Mouse (Mus musculus) layer of hippocampus, adult 9-10 months (tissue): ENCODE data around the gene Katnbl1.

Experiments
- DNase-seq: peaks from one replicate; pipeline ENCODE4 v3.0.0; 2022; ENCODE audit warnings: low spot score

Katnbl1 gene

GRCm38 (mm10) chr2:112378973-112379898 lies at the start of gene Katnbl1:
Katnbl1 (plus strand) TSS chr2:112379211.
- DNase-seq, result peak; percentile 38

GRCm38 (mm10) chr2:112332051-112332898 lies 46.7 kb upstream of the Katnbl1 start:
- no peak for DNase-seq

GRCm38 (mm10) chr2:112337211-112337610 lies 41.8 kb upstream of the Katnbl1 start:
- DNase-seq, result no peak

DNA sequence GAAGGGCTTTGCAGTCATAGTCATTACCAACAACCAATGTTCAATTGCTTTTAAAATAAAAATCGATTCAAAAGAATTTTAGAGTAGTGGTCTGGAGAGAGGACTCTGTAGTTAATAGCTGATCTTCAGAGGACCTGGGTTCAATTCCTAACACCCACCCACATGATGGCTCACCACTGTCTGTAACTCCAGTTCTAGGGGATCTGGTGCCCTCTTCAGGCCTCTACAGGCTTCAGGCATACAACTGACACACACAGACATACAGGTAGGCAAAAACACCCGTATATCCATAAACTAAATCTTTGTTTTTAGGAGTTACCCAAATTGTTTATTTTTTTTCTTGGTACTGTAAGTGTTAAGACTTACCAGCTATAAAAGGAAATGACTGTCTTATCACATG lies 39.3 kb upstream of the Katnbl1 start:
- DNase-seq, result no peak

GRCm38 (mm10) chr2:112341117-112341516 lies 37.9 kb upstream of the Katnbl1 start:
- DNase-seq, result no peak

GRCm38 (mm10) chr2:112348246-112348645 lies 30.8 kb upstream of the Katnbl1 start:
- no peak for DNase-seq

DNA sequence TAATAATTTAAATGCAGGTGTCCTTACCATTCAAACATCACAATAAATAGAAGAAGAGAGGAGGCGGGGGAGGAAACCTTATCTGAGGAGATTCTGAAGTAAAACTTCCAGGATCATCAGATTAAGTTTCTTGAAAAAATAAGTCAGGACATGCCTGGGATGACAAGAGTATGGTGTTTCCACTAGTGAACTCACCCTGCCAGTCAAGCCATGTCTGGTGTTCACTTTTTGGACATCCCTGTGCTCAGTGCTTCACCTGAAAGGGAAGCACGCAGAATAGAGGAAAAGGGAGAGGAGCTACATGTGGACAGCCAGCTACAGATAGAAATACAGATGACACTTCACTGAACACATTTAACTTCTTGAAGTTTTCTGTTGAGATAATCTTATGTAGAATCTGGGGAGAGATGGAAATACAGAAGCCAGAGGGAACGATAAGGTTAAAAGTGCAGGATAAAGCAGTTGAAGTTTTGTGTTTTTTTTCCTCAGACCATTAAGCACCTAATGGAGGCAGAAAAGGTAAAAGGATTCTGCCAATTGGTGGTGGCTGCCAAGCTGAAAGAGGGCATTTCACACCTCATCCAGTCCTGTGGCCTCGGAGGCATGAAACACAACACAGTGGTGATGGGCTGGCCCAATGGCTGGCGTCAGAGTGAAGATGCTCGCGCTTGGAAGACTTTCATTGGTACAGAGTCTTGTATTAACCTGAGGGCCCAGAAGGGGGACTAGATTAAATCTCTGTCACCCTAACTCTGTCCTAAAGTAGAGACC lies 25.1 kb upstream of the Katnbl1 start:
- DNase-seq, result no peak

DNA sequence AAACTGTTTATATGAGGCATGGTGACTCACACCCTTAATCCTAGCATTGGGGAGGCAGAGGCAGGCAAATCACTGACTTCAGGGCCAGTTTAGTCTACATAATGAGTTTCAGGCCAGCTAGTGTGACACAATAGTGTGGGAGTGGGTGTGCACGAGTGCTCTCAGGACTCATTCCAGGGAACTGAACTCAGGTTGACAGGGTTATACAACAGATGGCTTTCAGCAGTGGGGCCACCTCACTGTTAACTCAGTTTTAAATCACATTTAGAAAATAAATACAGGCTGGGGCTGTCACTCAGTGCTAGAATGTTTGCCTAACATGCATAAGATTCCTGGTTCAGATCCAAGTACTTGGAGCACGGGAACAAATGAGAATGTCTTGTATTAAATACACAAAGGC lies 19.4 kb upstream of the Katnbl1 start:
- no peak for DNase-seq

DNA sequence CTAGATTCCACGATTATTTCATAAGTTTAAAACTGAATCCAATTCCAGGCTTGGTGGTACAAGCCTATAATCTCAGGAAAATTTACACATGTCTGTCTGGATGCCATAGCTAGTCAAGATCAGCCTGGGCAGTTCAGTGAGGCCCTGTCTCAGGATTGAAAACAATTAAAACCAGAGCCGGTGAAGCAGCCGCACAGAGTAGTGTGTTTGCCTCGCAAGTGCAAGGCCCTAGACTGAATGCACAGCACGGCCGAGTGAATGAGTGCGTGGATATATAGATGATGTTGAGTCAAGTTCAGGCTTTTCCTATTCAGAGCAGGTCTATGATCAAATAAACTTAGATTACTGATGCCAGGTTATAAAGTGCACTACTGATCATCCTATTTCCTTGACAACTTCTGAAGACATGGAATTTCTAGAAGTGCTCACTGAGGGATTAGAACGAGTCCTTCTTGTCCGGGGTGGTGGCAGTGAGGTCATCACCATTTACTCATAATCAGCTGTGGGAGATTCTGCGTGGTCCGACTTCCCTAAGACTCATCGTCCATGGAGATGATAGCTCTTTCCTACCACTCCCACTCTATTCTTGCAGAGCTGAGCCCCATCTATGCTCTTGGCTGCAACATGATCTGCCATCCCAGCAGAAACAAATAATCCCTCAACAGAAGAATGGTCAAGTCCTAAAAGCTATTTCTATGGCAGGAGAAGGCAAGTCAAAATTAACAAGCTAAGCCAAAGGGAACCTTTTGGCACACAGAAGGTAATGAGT lies 18.8 kb upstream of the Katnbl1 start:
- DNase-seq, result no peak

DNA sequence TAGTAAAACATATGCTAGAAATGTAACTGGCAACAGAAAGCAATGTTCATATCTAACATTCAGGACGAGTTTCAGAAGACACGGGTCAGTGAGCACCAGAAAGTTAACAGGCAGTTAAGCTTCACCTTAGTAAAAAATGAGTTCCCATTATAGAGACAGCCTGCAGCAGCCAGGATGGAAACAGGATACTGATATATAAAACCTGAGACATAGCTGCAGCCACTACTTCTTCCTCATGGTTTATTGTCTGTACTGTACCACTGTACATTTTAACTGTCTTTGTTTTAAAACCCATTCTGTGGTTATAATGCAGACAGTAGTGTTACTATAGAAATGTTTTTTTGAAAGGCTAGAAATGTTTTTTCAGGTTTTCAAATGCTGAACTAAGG lies 18.2 kb upstream of the Katnbl1 start:
- DNase-seq, result no peak

DNA sequence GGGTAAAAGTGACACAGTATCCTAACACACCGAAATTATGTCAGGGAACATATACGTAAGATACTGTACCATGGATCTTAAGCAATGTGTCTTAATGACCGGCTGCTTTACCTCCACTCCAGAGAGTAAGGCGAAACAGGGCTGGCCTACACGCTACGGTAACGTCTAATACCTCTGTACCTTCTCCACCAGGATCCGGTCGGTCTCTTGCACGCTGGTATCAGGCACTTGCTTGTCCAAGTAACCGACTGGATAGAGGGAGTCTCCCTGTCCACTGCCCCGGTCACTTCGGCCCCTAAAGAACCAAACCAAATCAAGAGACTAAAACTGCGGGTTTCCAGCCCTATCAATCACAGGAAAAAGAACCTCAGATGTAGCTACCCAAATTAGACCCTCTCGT lies 11.8 kb upstream of the Katnbl1 start:
- no peak for DNase-seq

DNA sequence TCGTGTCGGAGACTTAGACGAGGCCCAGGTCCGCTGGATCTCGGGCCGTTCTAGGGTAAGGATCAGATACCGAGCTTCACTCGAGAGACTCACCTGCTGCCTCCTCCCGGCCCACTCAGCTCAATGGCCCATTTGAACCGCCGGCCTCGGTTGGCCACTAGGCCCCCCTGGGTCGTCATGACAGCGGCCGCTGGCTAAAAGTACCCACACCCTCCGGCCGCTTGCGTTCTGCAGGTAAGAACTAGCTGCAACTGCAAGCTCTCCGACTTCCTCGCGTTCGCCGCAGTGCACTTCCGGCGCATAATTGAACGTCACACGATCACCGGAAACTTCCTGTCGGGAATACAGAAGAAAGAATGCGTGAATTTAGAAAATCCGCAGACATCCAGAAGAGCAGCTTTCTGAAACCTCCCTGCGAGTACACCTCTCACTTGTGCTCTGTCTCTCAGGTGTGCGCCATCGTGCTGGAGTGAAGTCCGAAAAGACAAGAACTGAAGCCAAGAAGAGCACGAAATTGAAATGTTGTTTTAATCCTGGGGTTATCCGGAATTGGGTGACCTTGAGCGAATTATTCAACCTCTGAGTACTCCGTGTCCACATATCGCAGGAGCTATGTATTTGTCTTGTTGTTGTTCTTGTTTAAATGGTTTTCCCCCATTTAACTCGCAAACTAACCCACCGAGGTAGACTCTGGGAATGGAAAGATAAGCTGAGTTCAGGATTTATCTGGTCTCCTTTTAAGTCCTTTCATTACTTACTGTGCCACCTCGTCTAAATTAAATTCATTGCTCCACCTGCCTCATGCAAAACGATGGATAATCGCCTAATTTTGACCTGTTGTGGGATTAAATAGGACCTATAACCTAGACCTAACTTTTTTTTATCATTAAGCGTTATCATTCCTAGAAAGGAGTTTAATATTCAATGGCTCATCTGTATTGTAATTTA lies 11.0 kb upstream of the Katnbl1 start, which contains the start of gene Emc4:
Emc4 (minus strand) TSS at position 302 of the 948 bp plus-strand sequence.
- peak; percentile 69 for DNase-seq

- DNase-seq, result no peak
These were observed 9.1 kb upstream of the Katnbl1 start for GRCm38 (mm10) chr2:112369941-112370340.

- DNase-seq, result no peak
These were observed 5.9 kb upstream of the Katnbl1 start for GRCm38 (mm10) chr2:112373141-112373540.

DNA sequence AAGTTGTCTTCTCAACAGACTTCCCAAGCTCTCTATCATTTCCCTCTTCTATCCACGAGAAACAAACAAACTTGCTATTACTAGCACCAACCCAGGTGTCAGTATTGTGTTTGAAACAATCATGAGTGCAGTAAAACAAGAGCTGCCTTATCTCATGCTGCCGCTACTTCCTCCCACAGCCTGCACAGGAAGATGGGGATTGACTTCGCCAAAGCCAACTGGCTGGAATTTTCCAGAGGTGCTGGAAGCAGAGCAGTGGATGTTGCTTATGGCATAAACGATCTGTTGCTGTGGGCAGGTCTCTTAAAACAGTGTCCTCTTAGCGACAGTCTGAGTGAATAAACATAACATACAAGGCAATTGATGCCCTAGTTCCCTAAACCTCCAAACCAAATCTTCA lies 4.4 kb upstream of the Katnbl1 start:
- DNase-seq, result no peak

- no peak for DNase-seq
These were observed 1.1 kb downstream of the Katnbl1 start for GRCm38 (mm10) chr2:112380131-112380530.

GRCm38 (mm10) chr2:112381219-112381618 lies 2.2 kb downstream of the Katnbl1 start:
- DNase-seq, result no peak

- DNase-seq, result no peak
These were observed 11.8 kb downstream of the Katnbl1 start for GRCm38 (mm10) chr2:112390843-112391242.

- DNase-seq, result no peak
These were observed 12.5 kb downstream of the Katnbl1 start for GRCm38 (mm10) chr2:112391346-112392000.

DNA sequence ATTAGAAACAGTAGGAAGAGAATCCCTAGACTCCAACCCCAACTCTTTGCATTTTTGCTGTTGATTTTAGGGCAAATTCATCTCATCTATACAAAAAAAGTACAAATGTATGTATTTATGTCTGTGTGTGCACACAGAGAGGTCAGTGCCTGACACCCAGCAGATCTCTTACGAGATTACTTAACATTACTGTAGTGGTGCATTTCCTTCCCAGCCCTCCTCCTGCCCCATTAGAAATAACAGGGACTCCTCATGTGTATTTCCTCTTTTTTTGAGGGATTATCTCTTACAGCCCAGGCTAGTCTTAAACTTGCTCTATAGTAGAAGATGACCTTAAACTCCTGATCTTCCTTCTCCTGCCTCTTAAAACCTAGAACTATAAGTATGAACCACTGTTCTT lies 13.7 kb downstream of the Katnbl1 start:
- no peak for DNase-seq
